In genomic region chr13:111986681-111987080, GRCm38 (mm10) we compare ENCODE assay signal across 25 mouse cellular contexts.
A peak's percentile ranks its signal among the peaks of the same experiment; 100 is the strongest.
DNase-seq lines count a peak whose midpoint lies in the region; ATAC-seq and TF ChIP-seq lines count a peak whose summit lies in the region.
"Had no signal": no experiment of that assay in that cellular context is flagged by ENCODE, and none has a peak within 500 bp of the region (broad histone marks: within the 10 kb centered on the region; RNA-seq: fewer than 3 reads in every experiment).

No protein-coding gene starts in this region.

- TF ChIP-seq RAD21 in MEL (IDR thresholded peaks at IDR 0.05; ENCODE audit: low read depth, low read length): no peak

- peak; percentile 21; the same call in 1 of the 2 replicates for ATAC-seq in liver, embryonic 14.5 days (ENCODE audit: insufficient read depth)
- ATAC-seq in megakaryocyte-erythroid progenitor cell, adult 5-6 weeks (replicated peaks; ENCODE audit: low FRiP score, low TSS enrichment, poor library complexity, severe bottlenecking): 0 out of 2 replicates have a peak, but pooled peaks have one; percentile 5
- no peak for ATAC-seq in hindbrain, embryonic 11.5 days (ENCODE audit: low FRiP score)
- no peak for ATAC-seq in hindbrain, embryonic 14.5 days (ENCODE audit: low FRiP score)
- ATAC-seq: activated CD4-positive, CD25-positive, alpha-beta regulatory T cell, adult 4 months; forebrain, postnatal 0 days; midbrain, embryonic 15.5 days had no signal

- no peak overlapping the region for H3K4me3 ChIP-seq in liver, embryonic 14.5 days (ENCODE audit: insufficient read depth in 1 of 2, low read depth in 2 of 2, low read length in 2 of 2)
- peak overlapping the region in 1 of 2 experiments; percentile 19; a peak in 1 of 4 replicates for H3K4me3 ChIP-seq in MEL (ENCODE audit: control insufficient read depth in 1 of 2, insufficient read depth in 1 of 2, low read depth in 2 of 2, low read length in 2 of 2)
- H3K4me3 ChIP-seq in hindbrain, embryonic 11.5 days (ENCODE audit: low read depth, low read length): no peak overlapping the region
- no peak overlapping the region for H3K4me3 ChIP-seq in hindbrain, embryonic 14.5 days (replicated peaks; ENCODE audit: low read length)
- H3K4me3 ChIP-seq: forebrain, embryonic 10.5 days; heart, embryonic 15.5 days; left cerebral cortex, adult 2 months; limb, embryonic 15.5 days; midbrain, embryonic 15.5 days had no signal

- no peaks in the 10 kb centered on the region for H3K9me3 ChIP-seq in liver, embryonic 14.5 days (ENCODE audit: control insufficient read depth, low read length)
- no peaks in the 10 kb centered on the region for H3K9me3 ChIP-seq in MEL (replicated peaks; ENCODE audit: insufficient read depth, low read length)
- no peaks in the 10 kb centered on the region for H3K9me3 ChIP-seq in hindbrain, embryonic 11.5 days (ENCODE audit: control insufficient read depth, low read length)
- H3K9me3 ChIP-seq in hindbrain, embryonic 14.5 days (ENCODE audit: control insufficient read depth, low read length): no peaks in the 10 kb centered on the region
- H3K9me3 ChIP-seq: forebrain, embryonic 10.5 days; G1E; heart, embryonic 15.5 days; limb, embryonic 15.5 days; midbrain, embryonic 15.5 days had no signal

- TF ChIP-seq EP300 in liver, embryonic 14.5 days (IDR thresholded peaks at IDR 0.05; ENCODE audit: low read depth): no peak
- no peak for TF ChIP-seq EP300 in MEL (IDR thresholded peaks at IDR 0.05; ENCODE audit: low read depth in 1 of 2, low read length in 2 of 2)

- no peak for TF ChIP-seq CTCF in liver, embryonic 14.5 days (IDR thresholded peaks at IDR 0.05; ENCODE audit: low read depth)
- TF ChIP-seq CTCF in MEL (IDR thresholded peaks at IDR 0.05 in 2 of 3, conservative IDR thresholded peaks at IDR 0.05 in 1 of 3; ENCODE audit: control insufficient read depth in 1 of 3, insufficient read depth in 1 of 3, low read depth in 2 of 3, low read length in 3 of 3, poor library complexity in 1 of 3, severe bottlenecking in 1 of 3): no peak

- no peak overlapping the region; the same call in 1 of the 2 replicates for H3K27ac ChIP-seq in liver, embryonic 14.5 days
- 0 out of 2 replicates have a peak overlapping the region, but pooled peaks have one; percentile 15 for H3K27ac ChIP-seq in MEL (ENCODE audit: control insufficient read depth, low read depth, low read length)
- no peak overlapping the region for H3K27ac ChIP-seq in hindbrain, embryonic 11.5 days (ENCODE audit: low read depth, low read length)
- no peak overlapping the region for H3K27ac ChIP-seq in hindbrain, embryonic 14.5 days
- H3K27ac ChIP-seq: forebrain, embryonic 10.5 days; heart, embryonic 15.5 days; left cerebral cortex, adult 2 months; limb, embryonic 15.5 days; midbrain, embryonic 15.5 days had no signal

- H3K36me3 ChIP-seq in liver, embryonic 14.5 days (replicated peaks; ENCODE audit: control insufficient read depth, insufficient read depth, low read depth): no peaks in the 10 kb centered on the region
- peaks cover 0 to 2% of the 10 kb centered on the region in 2 experiments; a peak in 1 of 4 replicates for H3K36me3 ChIP-seq in MEL (ENCODE audit: control insufficient read depth in 1 of 2, insufficient read depth in 2 of 2, low read length in 2 of 2)
- H3K36me3 ChIP-seq in hindbrain, embryonic 11.5 days (ENCODE audit: control insufficient read depth, insufficient read depth, low read length): no peaks in the 10 kb centered on the region
- no peaks in the 10 kb centered on the region for H3K36me3 ChIP-seq in hindbrain, embryonic 14.5 days (replicated peaks; ENCODE audit: control insufficient read depth, insufficient read depth)
- H3K36me3 ChIP-seq: forebrain, embryonic 10.5 days; G1E; heart, embryonic 15.5 days; limb, embryonic 15.5 days; midbrain, embryonic 15.5 days had no signal

- H3K9ac ChIP-seq in liver, embryonic 14.5 days (replicated peaks): no peak overlapping the region
- peak overlapping the region; percentile 20; the same call in 1 of the 2 replicates for H3K9ac ChIP-seq in MEL (ENCODE audit: control insufficient read depth, low read depth, low read length, poor library complexity, severe bottlenecking)
- H3K9ac ChIP-seq in hindbrain, embryonic 11.5 days (ENCODE audit: low read depth, low read length): no peak overlapping the region
- H3K9ac ChIP-seq in hindbrain, embryonic 14.5 days: no peak overlapping the region
- H3K9ac ChIP-seq: forebrain, postnatal 0 days; heart, embryonic 15.5 days; limb, embryonic 15.5 days; midbrain, embryonic 15.5 days had no signal

- no peak for TF ChIP-seq POLR2A in MEL (IDR thresholded peaks at IDR 0.05; ENCODE audit: control insufficient read depth in 1 of 2, insufficient read depth in 1 of 2, low read depth in 1 of 2, low read length in 2 of 2, poor library complexity in 1 of 2)

- peaks cover 19 to 23% of the 10 kb centered on the region in 2 experiments for H3K4me1 ChIP-seq in liver, embryonic 14.5 days (replicated peaks; ENCODE audit: control insufficient read depth in 2 of 2, insufficient read depth in 2 of 2, low read length in 1 of 2)
- 0 out of 4 replicates have a peak, but pooled peaks cover 0 to 3% of the 10 kb centered on the region in 2 experiments for H3K4me1 ChIP-seq in MEL (ENCODE audit: control insufficient read depth in 1 of 2, insufficient read depth in 2 of 2, low read length in 2 of 2)
- H3K4me1 ChIP-seq in hindbrain, embryonic 11.5 days (replicated peaks; ENCODE audit: control insufficient read depth, insufficient read depth, low read length): no peaks in the 10 kb centered on the region
- peaks cover 13% of the 10 kb centered on the region for H3K4me1 ChIP-seq in hindbrain, embryonic 14.5 days (replicated peaks; ENCODE audit: control insufficient read depth, insufficient read depth, low read length)
- H3K4me1 ChIP-seq: limb, embryonic 15.5 days had no signal

- peak overlapping the region; percentile 20; the same call in 1 of the 2 replicates for H3K4me2 ChIP-seq in liver, embryonic 14.5 days (ENCODE audit: low read depth)
- H3K4me2 ChIP-seq in hindbrain, embryonic 11.5 days (replicated peaks; ENCODE audit: low read depth, low read length): no peak overlapping the region
- H3K4me2 ChIP-seq in hindbrain, embryonic 14.5 days (replicated peaks): no peak overlapping the region
- H3K4me2 ChIP-seq: heart, embryonic 15.5 days; limb, embryonic 15.5 days; midbrain, embryonic 15.5 days had no signal

- no peaks in the 10 kb centered on the region; the same call in none of the 2 replicates for H3K27me3 ChIP-seq in liver, embryonic 14.5 days (ENCODE audit: control insufficient read depth, insufficient read depth, low read length)
- no peaks in the 10 kb centered on the region; a peak in 1 of 4 replicates for H3K27me3 ChIP-seq in MEL (ENCODE audit: control insufficient read depth in 1 of 2, insufficient read depth in 2 of 2, low read length in 2 of 2)
- H3K27me3 ChIP-seq in hindbrain, embryonic 11.5 days (ENCODE audit: control insufficient read depth, insufficient read depth, low read length): no peaks in the 10 kb centered on the region
- H3K27me3 ChIP-seq in hindbrain, embryonic 14.5 days (ENCODE audit: control insufficient read depth, insufficient read depth, low read length): no peaks in the 10 kb centered on the region
- H3K27me3 ChIP-seq: midbrain, embryonic 15.5 days had no signal

- WGBS in liver, embryonic 14.5 days (ENCODE audit: insufficient replicate concordance): 69% methylated on average over 15 of the region's 15 CpGs
- 90% methylated on average over 15 of the region's 15 CpGs for WGBS in hindbrain, embryonic 11.5 days
- WGBS in hindbrain, embryonic 14.5 days: 86% methylated on average over 15 of the region's 15 CpGs

- DNase-seq in liver, embryonic 14.5 days (ENCODE audit: low read depth in 3 of 3, low spot score in 3 of 3): no peak
- DNase-seq in liver (no peak), MEL (ENCODE audit: low read depth, low spot score) (no peak)
- DNase-seq in thymus, postnatal 25 days: peak; percentile 60
- no peak for DNase-seq in hindbrain, embryonic 11.5 days (ENCODE audit: low spot score)
- no peak for DNase-seq in gastrocnemius, postnatal 14 days
- DNase-seq in hindbrain, embryonic 14.5 days (ENCODE audit: low spot score): no peak
- DNase-seq: adrenal gland, adult 8-10 months; cerebellum, adult 18-20 months; cerebellum, postnatal 14 days; forebrain, postnatal 0 days; gastrocnemius, postnatal 25 days; kidney, adult 2 months; kidney, postnatal 10 days; left cerebral cortex, postnatal 4 days; lung, postnatal 4 days; right cerebral cortex, adult 18-20 months had no signal

- intact Hi-C loops in gastrocnemius, postnatal 14 days (cut with DNase I; ENCODE audit: low total_unique reads): no loop called here

- H3K79me2 ChIP-seq in MEL (ENCODE audit: control insufficient read depth, insufficient read depth, low read length, poor library complexity): no peaks in the 10 kb centered on the region

TF ChIP-seq in MEL, 35 proteins besides CTCF, POLR2A, EP300 and RAD21:
- no peak for TF ChIP-seq TAL1 (IDR thresholded peaks at IDR 0.05; ENCODE audit: low read length)
- no peak for TF ChIP-seq UBTF (IDR thresholded peaks at IDR 0.05; ENCODE audit: borderline replicate concordance, insufficient read depth, low read depth, low read length)
- TF ChIP-seq CHD2 (IDR thresholded peaks at IDR 0.05; ENCODE audit: low read length): no peak
- no peak for TF ChIP-seq MYC (IDR thresholded peaks at IDR 0.05; ENCODE audit: low read depth, low read length)
- no peak for TF ChIP-seq USF2 (IDR thresholded peaks at IDR 0.05; ENCODE audit: borderline replicate concordance in 1 of 2, insufficient read depth in 1 of 2, low read depth in 1 of 2, low read length in 2 of 2)
- TF ChIP-seq KAT2A (conservative IDR thresholded peaks at IDR 0.05; ENCODE audit: low read depth, low read length): no peak
- TF ChIP-seq E2F4 (IDR thresholded peaks at IDR 0.05; ENCODE audit: borderline replicate concordance, low read depth, low read length): no peak
- TF ChIP-seq HCFC1 (IDR thresholded peaks at IDR 0.05; ENCODE audit: low read depth, low read length): no peak
- no peak for TF ChIP-seq ZNF384 (IDR thresholded peaks at IDR 0.05; ENCODE audit: low read depth, low read length)
- no peak for TF ChIP-seq ZC3H11A (IDR thresholded peaks at IDR 0.05; ENCODE audit: low read depth, low read length)
- no peak for TF ChIP-seq MYB (IDR thresholded peaks at IDR 0.05; ENCODE audit: low read depth, low read length)
- TF ChIP-seq BHLHE40 (IDR thresholded peaks at IDR 0.05; ENCODE audit: borderline replicate concordance, low read depth, low read length): no peak
- TF ChIP-seq SIN3A (IDR thresholded peaks at IDR 0.05; ENCODE audit: low read length): no peak
- no peak for TF ChIP-seq CHD1 (IDR thresholded peaks at IDR 0.05; ENCODE audit: low read depth, low read length)
- no peak for TF ChIP-seq GATA1 (IDR thresholded peaks at IDR 0.05; ENCODE audit: low read depth, low read length)
- no peak for TF ChIP-seq ZKSCAN1 (IDR thresholded peaks at IDR 0.05; ENCODE audit: low read depth, low read length)

Comparison
In these comparisons a context has a peak if more than half of its experiments do, and no peak if none do; other contexts are left out.
1. ATAC-seq: peak in liver, embryonic 14.5 days (single experiment) and megakaryocyte-erythroid progenitor cell, adult 5-6 weeks (single experiment); none in hindbrain, embryonic 11.5 days (single experiment) and hindbrain, embryonic 14.5 days (single experiment).